Mouse (Mus musculus): ENCODE results near the gene Agfg2. TPM values are rescaled to one million over a fixed set of nuclear protein-coding genes. Genes with fewer than 3 reads are reported as not detected.
A peak's percentile ranks its signal among the peaks of the same experiment; 100 is the strongest.

The Agfg2 gene
- polyA plus RNA-seq, 1 experiment from 2014 or later, result 15.9 TPM

- no peak for ATAC-seq (ENCODE audit: insufficient number of reproducible peaks, low FRiP score, low TSS enrichment, low read depth)
- Histone ChIP-seq H3K4me1 (peaks cover 9% of the 10 kb centered on the region), H3K9ac (no peak overlapping the region), H3K4me2 (no peak overlapping the region), H3K27me3 (peaks cover 15% of the 10 kb centered on the region), H3K9me3 (no peaks in the 10 kb centered on the region), H3K36me3 (peaks cover 78% of the 10 kb centered on the region), H3K27ac (no peak overlapping the region), H3K4me3 (no peak overlapping the region)
- 75% methylated on average over 7 of the region's 7 CpGs for WGBS
Observed at GRCm38 (mm10) chr5:137639472-137639871, 45.1 kb downstream of the Agfg2 start.

- no peak overlapping the region for H3K4me3 ChIP-seq
- H3K4me1 ChIP-seq, result peaks cover 38% of the 10 kb centered on the region
- no peak overlapping the region for H3K9ac ChIP-seq
- peaks cover 45% of the 10 kb centered on the region for H3K36me3 ChIP-seq
- no peaks in the 10 kb centered on the region for H3K9me3 ChIP-seq
- no peak for ATAC-seq (ENCODE audit: insufficient number of reproducible peaks, low FRiP score, low TSS enrichment, low read depth)
- 67% methylated on average over 12 of the region's 12 CpGs for WGBS
- H3K4me2 ChIP-seq, result no peak overlapping the region
- 0 out of 2 replicates have a peak overlapping the region, but pooled peaks have one; percentile 3 for H3K27ac ChIP-seq
- no peaks in the 10 kb centered on the region for H3K27me3 ChIP-seq
Observed at GRCm38 (mm10) chr5:137633397-137634084, 51.0 kb downstream of the Agfg2 start.

- Histone ChIP-seq H3K9me3 (no peaks in the 10 kb centered on the region), H3K4me2 (no peak overlapping the region), H3K4me1 (peaks cover 44% of the 10 kb centered on the region), H3K9ac (no peak overlapping the region), H3K27ac (peak overlapping the region; percentile 43; the same call in 1 of the 2 replicates), H3K4me3 (no peak overlapping the region; the same call in 1 of the 2 replicates), H3K27me3 (no peaks in the 10 kb centered on the region), H3K36me3 (peaks cover 25% of the 10 kb centered on the region)
- 65% methylated on average over 4 of the region's 4 CpGs for WGBS
- ATAC-seq (ENCODE audit: insufficient number of reproducible peaks, low FRiP score, low TSS enrichment, low read depth), result no peak
Observed at GRCm38 (mm10) chr5:137631591-137631990, 52.9 kb downstream of the Agfg2 start.

- H3K27ac ChIP-seq, result peak overlapping the region; percentile 91
Observed at GRCm38 (mm10) chr5:137631171-137631570, 53.4 kb downstream of the Agfg2 start.

GRCm38 (mm10) chr5:137630602-137631001 lies 53.9 kb downstream of the Agfg2 start:
- Histone ChIP-seq H3K4me2 (peak overlapping the region; percentile 88), H3K9me3 (no peaks in the 10 kb centered on the region), H3K27ac (peak overlapping the region; percentile 91), H3K9ac (0 out of 2 replicates have a peak overlapping the region, but pooled peaks have one; percentile 79), H3K27me3 (no peaks in the 10 kb centered on the region), H3K4me3 (peak overlapping the region; percentile 98), H3K36me3 (peaks cover 16% of the 10 kb centered on the region), H3K4me1 (peaks cover 44% of the 10 kb centered on the region)
- 17% methylated on average over 3 of the region's 3 CpGs for WGBS
- no peak for ATAC-seq (ENCODE audit: insufficient number of reproducible peaks, low FRiP score, low TSS enrichment, low read depth)

More at GRCm38 (mm10) chr5:137631171-137631570, 53.4 kb downstream of the Agfg2 start:
- H3K9me3 ChIP-seq, result no peaks in the 10 kb centered on the region
- WGBS, result 61% methylated on average over 9 of the region's 9 CpGs
- no peak overlapping the region; the same call in 1 of the 2 replicates for H3K4me3 ChIP-seq
- H3K4me2 ChIP-seq, result peak overlapping the region; percentile 88; the same call in 1 of the 2 replicates
- peaks cover 21% of the 10 kb centered on the region for H3K36me3 ChIP-seq
- H3K9ac ChIP-seq, result no peak overlapping the region
- H3K4me1 ChIP-seq, result peaks cover 44% of the 10 kb centered on the region
- ATAC-seq (ENCODE audit: insufficient number of reproducible peaks, low FRiP score, low TSS enrichment, low read depth), result no peak
- no peaks in the 10 kb centered on the region for H3K27me3 ChIP-seq

- Histone ChIP-seq H3K9me3 (no peaks in the 10 kb centered on the region), H3K4me3 (peak overlapping the region; percentile 98), H3K4me2 (peak overlapping the region; percentile 88), H3K27ac (peak overlapping the region; percentile 91), H3K36me3 (peaks cover 11% of the 10 kb centered on the region), H3K27me3 (no peaks in the 10 kb centered on the region), H3K9ac (peak overlapping the region; percentile 79; the same call in 1 of the 2 replicates), H3K4me1 (peaks cover 44% of the 10 kb centered on the region)
- ATAC-seq (ENCODE audit: insufficient number of reproducible peaks, low FRiP score, low TSS enrichment, low read depth), result no peak
- WGBS, result 14% methylated on average over 6 of the region's 6 CpGs
Observed at GRCm38 (mm10) chr5:137629906-137630545, 54.5 kb downstream of the Agfg2 start.

- H3K4me1 ChIP-seq, result peaks cover 49% of the 10 kb centered on the region
- WGBS, result 0% methylated on average over 23 of the region's 23 CpGs
- no peak for ATAC-seq (ENCODE audit: insufficient number of reproducible peaks, low FRiP score, low TSS enrichment, low read depth)
Observed at GRCm38 (mm10) chr5:137629306-137629721, 55.2 kb downstream of the Agfg2 start.

GRCm38 (mm10) chr5:137628498-137629305 lies 55.8 kb downstream of the Agfg2 start, which contains the start of the genes Fbxo24, Lrch4 and Gm20605:
Gene Fbxo24 (minus strand): TSS chr5:137629002.
Gene Lrch4 (plus strand): TSS chr5:137629121.
Gene Gm20605 (plus strand): TSS chr5:137629175.
- WGBS, result under 1% methylated on average over 46 of the region's 46 CpGs

More at GRCm38 (mm10) chr5:137629306-137629721, 55.2 kb downstream of the Agfg2 start:
- Histone ChIP-seq H3K4me3 (peak overlapping the region; percentile 98), H3K9me3 (no peaks in the 10 kb centered on the region), H3K9ac (peak overlapping the region; percentile 79), H3K27ac (peak overlapping the region; percentile 91), H3K27me3 (no peaks in the 10 kb centered on the region), H3K4me2 (peak overlapping the region; percentile 88), H3K36me3 (peaks cover 10% of the 10 kb centered on the region)

GRCm38 (mm10) chr5:137627991-137628390 lies 56.5 kb downstream of the Agfg2 start:
- ATAC-seq (ENCODE audit: insufficient number of reproducible peaks, low FRiP score, low TSS enrichment, low read depth), result no peak
- under 1% methylated on average over 9 of the region's 9 CpGs for WGBS
- H3K9me3 ChIP-seq, result no peaks in the 10 kb centered on the region
- H3K4me3 ChIP-seq, result peak overlapping the region; percentile 98
- H3K27ac ChIP-seq, result peak overlapping the region; percentile 84
- H3K4me2 ChIP-seq, result peak overlapping the region; percentile 52
- H3K36me3 ChIP-seq, result no peaks in the 10 kb centered on the region; the same call in 1 of the 2 replicates
- peaks cover 44% of the 10 kb centered on the region for H3K4me1 ChIP-seq
- H3K9ac ChIP-seq, result peak overlapping the region; percentile 35
- no peaks in the 10 kb centered on the region for H3K27me3 ChIP-seq

More at GRCm38 (mm10) chr5:137628498-137629305, 55.8 kb downstream of the Agfg2 start, which contains the start of the genes Fbxo24, Lrch4 and Gm20605:
- Histone ChIP-seq H3K9ac (peak within 1 kb of the TSS; percentile 79), H3K36me3 (peaks cover 4% of the 10 kb centered on the region), H3K27me3 (no peaks in the 10 kb centered on the region), H3K9me3 (no peaks in the 10 kb centered on the region), H3K4me2 (peak within 1 kb of the TSS; percentile 88), H3K4me3 (peak within 1 kb of the TSS; percentile 98), H3K27ac (peak within 1 kb of the TSS; percentile 91), H3K4me1 (peaks cover 46% of the 10 kb centered on the region)
- peak; percentile 98 for ATAC-seq (ENCODE audit: insufficient number of reproducible peaks, low FRiP score, low TSS enrichment, low read depth)

GRCm38 (mm10) chr5:137623937-137624530 lies 60.5 kb downstream of the Agfg2 start:
- Histone ChIP-seq H3K36me3 (no peaks in the 10 kb centered on the region), H3K27ac (no peak overlapping the region), H3K9me3 (no peaks in the 10 kb centered on the region), H3K4me2 (no peak overlapping the region), H3K27me3 (no peaks in the 10 kb centered on the region), H3K4me1 (peaks cover 10% of the 10 kb centered on the region), H3K9ac (no peak overlapping the region), H3K4me3 (no peak overlapping the region)
- ATAC-seq (ENCODE audit: insufficient number of reproducible peaks, low FRiP score, low TSS enrichment, low read depth), result no peak
- WGBS, result 82% methylated on average over 11 of the region's 11 CpGs

GRCm38 (mm10) chr5:137615347-137615746 lies 69.2 kb downstream of the Agfg2 start:
- no peaks in the 10 kb centered on the region for H3K36me3 ChIP-seq
- no peaks in the 10 kb centered on the region for H3K9me3 ChIP-seq
- ATAC-seq (ENCODE audit: insufficient number of reproducible peaks, low FRiP score, low TSS enrichment, low read depth), result no peak
- H3K27me3 ChIP-seq, result no peaks in the 10 kb centered on the region
- H3K4me1 ChIP-seq, result peaks cover 34% of the 10 kb centered on the region
- 91% methylated on average over 7 of the region's 7 CpGs for WGBS
- H3K4me2 ChIP-seq, result no peak overlapping the region
- no peak overlapping the region for H3K27ac ChIP-seq
- H3K4me3 ChIP-seq, result no peak overlapping the region
- H3K9ac ChIP-seq, result no peak overlapping the region
